Mouse (Mus musculus) midbrain, embryonic 15.5 days (tissue): ENCODE measurements around the gene Trpc5. TPM values are rescaled to one million over a fixed set of nuclear protein-coding genes. Genes with fewer than 3 reads are reported as not detected.

Experiments
- ATAC-seq: fragments of 200-750 bp; cut with Nextera tagmentation; replicated peaks from 2 replicates; pipeline ENCODE4 v1.8.0; 2017; ENCODE audit warnings: moderate TSS enrichment
- H3K27ac ChIP-seq: fragments of 300-500 bp; sonication (generic); 2 replicates; pipeline ENCODE4 v1.5.1; 2015; ENCODE audit warnings: mild to moderate bottlenecking, inconsistent platforms
- H3K27me3 ChIP-seq: fragments of 300-500 bp; sonication (generic); replicated peaks from 2 replicates; pipeline ENCODE4 v1.6.1; 2015; ENCODE audit warnings: inconsistent platforms
- H3K36me3 ChIP-seq: fragments of 300-500 bp; sonication (generic); replicated peaks from 2 replicates; pipeline ENCODE4 v1.6.1; 2015; ENCODE audit warnings: inconsistent platforms
- H3K4me1 ChIP-seq: fragments of 300-500 bp; sonication (generic); 2 replicates; pipeline ENCODE4 v1.6.1; 2015; ENCODE audit warnings: inconsistent platforms
- H3K4me2 ChIP-seq: fragments of 300-500 bp; sonication (generic); 2 replicates; pipeline ENCODE4 v1.6.1; 2015; ENCODE audit warnings: inconsistent platforms, mild to moderate bottlenecking, moderate library complexity
- H3K4me3 ChIP-seq: fragments of 300-500 bp; sonication (generic); 2 replicates; pipeline ENCODE4 v1.5.1; 2015; ENCODE audit warnings: mild to moderate bottlenecking, inconsistent platforms
- H3K9ac ChIP-seq: fragments of 300-500 bp; sonication (generic); 2 replicates; pipeline ENCODE4 v1.6.1; 2015; ENCODE audit warnings: mild to moderate bottlenecking, inconsistent platforms
- H3K9me3 ChIP-seq: fragments of 300-500 bp; sonication (generic); 2 replicates; pipeline ENCODE4 v1.6.1; 2016; ENCODE audit warnings: inconsistent platforms
- WGBS: fragments of 180-500 bp; shearing (Covaris S2); methylation state at CpG from one replicate; pipeline ENCODE4 v1.1.7; 2015; ENCODE audit warnings: mixed read lengths; 5-methylcytosine and 5-hydroxymethylcytosine counted together
- polyA plus RNA-seq: library from polyadenylated mRNA; unstranded; fragments of >200 nt; fragmentation: Nextera tagmentation; extraction: Ambion mirVana; gene quantifications from 2 replicates; pipeline ENCODE4 v1.2.1, GENCODE M21; 2015

The Trpc5 gene
- polyA plus RNA-seq, 1 experiment from 2014 or later, result 3.1 TPM

GRCm38 (mm10) chrX:144491394-144491793 lies 196.6 kb downstream of the Trpc5 start:
- WGBS, result 86% methylated on average over 1 of the region's 1 CpGs
- no peaks in the 10 kb centered on the region for H3K9me3 ChIP-seq
- H3K9ac ChIP-seq, result no peak overlapping the region
- no peaks in the 10 kb centered on the region for H3K36me3 ChIP-seq
- no peaks in the 10 kb centered on the region for H3K4me1 ChIP-seq
- no peak for ATAC-seq
- no peaks in the 10 kb centered on the region for H3K27me3 ChIP-seq
- no peak overlapping the region for H3K27ac ChIP-seq
- H3K4me2 ChIP-seq, result no peak overlapping the region
- H3K4me3 ChIP-seq, result no peak overlapping the region

DNA sequence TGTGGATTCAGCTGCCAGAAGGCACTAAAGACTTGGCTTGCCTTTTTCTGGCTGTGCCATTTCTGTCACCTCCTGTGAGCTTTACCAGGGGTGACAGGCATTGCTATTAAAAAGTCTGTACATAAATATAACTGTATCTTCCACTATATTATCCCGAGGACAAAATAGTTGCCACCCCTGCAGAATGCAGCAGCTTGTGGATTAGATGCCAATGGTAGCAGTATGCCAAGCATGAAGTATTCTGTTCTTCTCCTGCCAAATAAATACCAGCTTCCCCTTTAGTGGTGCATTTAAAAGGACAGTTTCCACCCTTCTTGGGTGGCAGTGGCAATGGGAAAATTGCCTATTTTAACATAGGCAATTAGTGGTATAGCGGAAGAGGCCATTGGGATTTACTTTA lies 223.6 kb downstream of the Trpc5 start:
- Histone ChIP-seq H3K4me2 (no peak overlapping the region), H3K9ac (no peak overlapping the region), H3K4me3 (no peak overlapping the region), H3K36me3 (no peaks in the 10 kb centered on the region), H3K27me3 (no peaks in the 10 kb centered on the region), H3K4me1 (no peaks in the 10 kb centered on the region), H3K9me3 (no peaks in the 10 kb centered on the region), H3K27ac (no peak overlapping the region)
- no peak for ATAC-seq
- WGBS, result 74% methylated on average over 2 of the region's 2 CpGs

DNA sequence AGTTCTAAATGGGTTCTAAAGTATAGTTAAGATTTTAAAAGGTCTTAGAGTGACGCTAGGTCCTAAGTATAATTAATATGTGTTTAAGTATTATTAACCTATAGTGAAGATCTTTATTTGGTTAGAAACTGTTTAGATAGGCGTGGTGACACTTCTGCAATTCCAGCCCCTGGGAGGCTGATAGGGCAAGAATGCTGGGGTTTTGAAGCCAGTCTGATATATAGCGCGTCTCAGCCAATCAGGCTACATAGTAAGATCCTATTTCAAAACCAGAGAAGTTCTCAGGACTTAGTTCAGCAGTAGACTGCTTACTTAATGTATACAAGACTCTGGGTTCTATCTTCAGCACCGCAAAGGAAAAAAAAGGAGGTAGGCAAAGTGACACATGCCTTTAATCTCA lies 231.7 kb downstream of the Trpc5 start, which contains the start of gene Trpc5os:
Gene Trpc5os, plus strand, starts transcription at position 301 of the 400 bp plus-strand sequence.
- WGBS, result 92% methylated on average over 5 of the region's 5 CpGs
- H3K4me1 ChIP-seq, result no peaks in the 10 kb centered on the region
- no peaks in the 10 kb centered on the region for H3K27me3 ChIP-seq
- H3K9ac ChIP-seq, result no peak within 1 kb of the TSS
- ATAC-seq, result no peak
- no peak within 1 kb of the TSS for H3K27ac ChIP-seq
- H3K9me3 ChIP-seq, result no peaks in the 10 kb centered on the region
- no peaks in the 10 kb centered on the region for H3K36me3 ChIP-seq
- no peak within 1 kb of the TSS for H3K4me2 ChIP-seq
- no peak within 1 kb of the TSS for H3K4me3 ChIP-seq

DNA sequence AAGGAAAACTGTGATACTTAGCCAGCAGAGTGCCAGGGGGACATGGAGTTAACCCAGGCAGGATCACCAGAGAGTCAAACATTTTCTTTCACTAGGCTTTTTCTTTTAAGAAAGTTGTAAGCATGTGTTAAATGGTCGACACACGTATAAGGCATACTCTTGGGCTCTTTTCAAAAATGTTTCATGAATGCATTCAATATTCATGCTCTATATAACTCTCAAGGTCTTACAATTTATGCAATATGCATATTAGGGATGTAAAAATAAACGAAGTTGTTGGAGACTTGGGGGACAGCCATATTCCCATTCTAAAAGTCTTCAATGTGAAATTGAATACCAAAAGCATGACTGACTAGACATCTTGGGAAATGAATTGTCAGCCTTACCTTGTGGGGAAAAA lies 264.1 kb downstream of the Trpc5 start:
- H3K9me3 ChIP-seq, result no peaks in the 10 kb centered on the region
- WGBS, result 81% methylated on average over 3 of the region's 3 CpGs
- no peaks in the 10 kb centered on the region for H3K36me3 ChIP-seq
- no peaks in the 10 kb centered on the region for H3K4me1 ChIP-seq
- no peak overlapping the region for H3K4me3 ChIP-seq
- no peaks in the 10 kb centered on the region for H3K27me3 ChIP-seq
- H3K4me2 ChIP-seq, result no peak overlapping the region
- H3K9ac ChIP-seq, result no peak overlapping the region
- no peak overlapping the region for H3K27ac ChIP-seq
- no peak for ATAC-seq

- H3K27me3 ChIP-seq, result no peaks in the 10 kb centered on the region
- 83% methylated on average over 1 of the region's 1 CpGs for WGBS
- ATAC-seq, result no peak
- H3K4me2 ChIP-seq, result no peak overlapping the region
- H3K9me3 ChIP-seq, result no peaks in the 10 kb centered on the region
- no peak overlapping the region for H3K9ac ChIP-seq
- H3K4me1 ChIP-seq, result no peaks in the 10 kb centered on the region
- no peak overlapping the region for H3K27ac ChIP-seq
- no peaks in the 10 kb centered on the region for H3K36me3 ChIP-seq
- no peak overlapping the region for H3K4me3 ChIP-seq
Observed at GRCm38 (mm10) chrX:144421091-144421490, 266.9 kb downstream of the Trpc5 start.

GRCm38 (mm10) chrX:144420259-144420658 lies 267.7 kb downstream of the Trpc5 start:
- no peaks in the 10 kb centered on the region for H3K36me3 ChIP-seq
- no peak for ATAC-seq
- WGBS, result 52% methylated on average over 1 of the region's 1 CpGs
- H3K4me2 ChIP-seq, result no peak overlapping the region
- H3K27me3 ChIP-seq, result no peaks in the 10 kb centered on the region
- no peak overlapping the region for H3K4me3 ChIP-seq
- H3K4me1 ChIP-seq, result no peaks in the 10 kb centered on the region
- H3K9ac ChIP-seq, result no peak overlapping the region
- no peak overlapping the region for H3K27ac ChIP-seq
- H3K9me3 ChIP-seq, result no peaks in the 10 kb centered on the region

DNA sequence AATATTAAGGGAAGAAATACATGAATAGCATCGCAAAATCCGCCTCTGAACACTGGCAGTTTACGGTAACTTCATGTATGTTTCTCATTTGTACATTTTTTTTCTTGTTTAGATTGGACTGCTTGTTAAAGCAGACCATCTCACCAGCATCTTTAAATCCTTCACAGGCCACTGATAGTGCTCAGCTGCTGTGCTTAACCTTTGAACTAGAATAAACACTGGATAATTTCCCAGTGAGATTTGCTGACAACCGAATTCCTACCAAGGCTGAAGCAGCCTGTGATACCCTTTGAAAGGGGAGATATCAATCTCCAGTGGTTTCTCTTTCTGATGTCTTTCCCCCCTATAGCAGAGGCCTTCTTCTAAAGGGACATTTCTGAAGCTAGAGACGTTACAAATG lies 279.9 kb downstream of the Trpc5 start:
- Histone ChIP-seq H3K9ac (no peak overlapping the region), H3K9me3 (no peaks in the 10 kb centered on the region), H3K27ac (no peak overlapping the region), H3K4me3 (no peak overlapping the region), H3K36me3 (no peaks in the 10 kb centered on the region), H3K27me3 (no peaks in the 10 kb centered on the region), H3K4me1 (no peaks in the 10 kb centered on the region), H3K4me2 (no peak overlapping the region)
- no peak for ATAC-seq
- 78% methylated on average over 5 of the region's 5 CpGs for WGBS

GRCm38 (mm10) chrX:144403526-144403925 lies 284.5 kb downstream of the Trpc5 start:
- Histone ChIP-seq H3K9ac (no peak overlapping the region), H3K9me3 (no peaks in the 10 kb centered on the region), H3K27ac (no peak overlapping the region), H3K4me1 (no peaks in the 10 kb centered on the region), H3K4me2 (no peak overlapping the region), H3K4me3 (no peak overlapping the region), H3K36me3 (no peaks in the 10 kb centered on the region), H3K27me3 (no peaks in the 10 kb centered on the region)
- peak; percentile 90 for ATAC-seq
- 34% methylated on average over 7 of the region's 7 CpGs for WGBS

DNA sequence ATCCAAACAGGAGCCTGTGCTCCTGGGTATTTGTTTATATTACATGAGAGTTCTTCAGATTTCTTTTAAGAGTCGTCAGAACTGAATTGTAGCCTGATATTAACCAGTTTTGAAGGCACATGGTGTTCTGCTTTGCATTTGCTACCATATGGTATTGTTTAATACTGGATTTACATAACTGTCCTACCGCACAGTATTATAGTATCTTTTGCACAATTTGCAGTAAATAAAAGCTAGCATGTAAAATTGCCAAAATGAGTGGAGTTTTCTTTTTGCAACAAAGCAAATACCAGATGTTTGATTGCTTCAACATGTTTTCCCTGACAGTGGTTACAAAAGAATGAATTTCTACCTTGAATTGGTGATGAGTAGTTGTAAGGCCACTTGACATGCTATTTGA lies 313.8 kb downstream of the Trpc5 start:
- 82% methylated on average over 2 of the region's 2 CpGs for WGBS

GRCm38 (mm10) chrX:144338355-144338754 lies 349.6 kb downstream of the Trpc5 start:
- ATAC-seq, result no peak
- Histone ChIP-seq H3K4me3 (no peak overlapping the region), H3K27me3 (no peaks in the 10 kb centered on the region), H3K36me3 (no peaks in the 10 kb centered on the region), H3K4me2 (no peak overlapping the region), H3K9ac (no peak overlapping the region), H3K9me3 (no peaks in the 10 kb centered on the region), H3K27ac (no peak overlapping the region), H3K4me1 (no peaks in the 10 kb centered on the region)

More for the DNA sequence above, 313.8 kb downstream of the Trpc5 start:
- no peaks in the 10 kb centered on the region for H3K36me3 ChIP-seq
- H3K4me3 ChIP-seq, result no peak overlapping the region
- H3K27me3 ChIP-seq, result no peaks in the 10 kb centered on the region
- no peak for ATAC-seq
- no peak overlapping the region for H3K27ac ChIP-seq
- H3K4me2 ChIP-seq, result no peak overlapping the region
- no peaks in the 10 kb centered on the region for H3K9me3 ChIP-seq
- H3K4me1 ChIP-seq, result no peaks in the 10 kb centered on the region
- H3K9ac ChIP-seq, result no peak overlapping the region

GRCm38 (mm10) chrX:144337938-144338337 lies 350.0 kb downstream of the Trpc5 start:
- no peaks in the 10 kb centered on the region for H3K36me3 ChIP-seq
- no peak overlapping the region for H3K9ac ChIP-seq
- no peak overlapping the region for H3K4me2 ChIP-seq
- H3K4me3 ChIP-seq, result no peak overlapping the region
- no peaks in the 10 kb centered on the region for H3K9me3 ChIP-seq
- H3K27ac ChIP-seq, result no peak overlapping the region
- H3K27me3 ChIP-seq, result no peaks in the 10 kb centered on the region
- H3K4me1 ChIP-seq, result no peaks in the 10 kb centered on the region
- ATAC-seq, result no peak

DNA sequence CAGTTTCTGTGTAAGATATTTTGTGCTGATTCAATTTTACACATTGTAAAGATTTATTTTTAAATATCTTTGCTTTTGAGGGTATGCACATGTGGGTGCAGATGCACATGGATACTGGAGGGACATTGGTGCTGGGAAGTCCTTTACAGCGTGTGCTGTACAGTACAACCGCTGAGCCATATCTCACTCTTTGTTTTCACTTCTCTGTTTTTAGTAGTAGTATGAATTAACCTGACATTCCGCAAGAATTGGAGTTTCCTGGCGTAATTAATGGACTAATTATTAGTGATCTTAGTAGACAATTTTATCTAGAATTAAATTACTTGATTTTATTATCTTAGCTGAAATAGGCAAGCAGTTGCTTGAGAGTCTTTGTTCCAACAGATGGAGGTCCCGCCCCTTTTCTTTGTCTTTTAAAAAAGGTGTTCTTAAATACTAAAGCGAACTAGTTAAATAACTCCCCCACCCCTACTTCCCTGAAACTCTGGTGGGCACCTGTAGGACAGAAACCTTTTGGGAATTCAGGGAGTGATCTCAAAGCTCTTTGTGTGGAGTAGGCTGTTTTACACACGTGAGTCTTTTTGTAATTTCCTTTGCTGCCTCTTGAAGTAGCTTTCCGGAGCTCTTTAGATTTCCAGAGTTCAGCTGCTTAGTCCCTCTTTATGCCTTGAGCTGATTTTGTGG lies 352.5 kb downstream of the Trpc5 start:
- WGBS, result 43% methylated on average over 8 of the region's 8 CpGs
- Histone ChIP-seq H3K4me3 (no peak overlapping the region), H3K4me2 (no peak overlapping the region), H3K9ac (no peak overlapping the region), H3K27ac (no peak overlapping the region), H3K4me1 (no peaks in the 10 kb centered on the region), H3K27me3 (no peaks in the 10 kb centered on the region), H3K9me3 (no peaks in the 10 kb centered on the region), H3K36me3 (no peaks in the 10 kb centered on the region)
- no peak for ATAC-seq
